Mouse (Mus musculus) megakaryocyte, embryonic 14.5 days (primary cell): ENCODE results near the gene Plin2.

Source experiments
- FLI1 ChIP-seq: IDR thresholded peaks from 2 replicates; pipeline ENCODE4 v1.6.1; 2012; ENCODE audit warnings: low read length, inconsistent platforms, mixed read lengths
- GATA1 ChIP-seq: IDR thresholded peaks from 3 replicates; pipeline ENCODE4 v1.6.1; 2012; ENCODE audit warnings: mixed read lengths, low read length, inconsistent platforms, borderline replicate concordance

DNA sequence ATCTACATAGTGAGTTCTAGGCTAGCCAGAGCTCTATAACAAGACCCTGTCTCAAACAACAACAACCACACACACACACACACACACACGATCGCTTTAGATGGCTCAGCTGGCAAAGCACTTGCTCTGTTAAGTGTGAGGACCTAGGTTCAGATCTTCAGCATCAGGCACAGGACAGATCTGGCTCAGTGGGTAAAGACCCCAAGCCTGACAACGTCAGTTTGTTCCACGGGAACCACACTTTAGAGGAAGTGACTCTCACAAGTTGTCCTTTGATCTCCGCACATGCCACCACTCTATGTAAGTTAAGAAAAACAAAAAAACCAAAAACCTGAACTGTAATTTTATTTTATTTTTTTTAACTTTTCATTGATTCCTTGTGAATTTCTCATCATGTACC is 13.4 kb upstream of the Plin2 start:
- TF ChIP-seq GATA1 (no peak), FLI1 (no peak)
